Mouse (Mus musculus): ENCODE data around the gene Gm17606. TPM values are rescaled to one million over a fixed set of nuclear protein-coding genes. Genes with fewer than 3 reads are reported as not detected.

Gene Gm17606
- polyA plus RNA-seq, 1 experiment from 2014 or later = not detected

MicroRNAs within 50 kb of the gene (microRNA counts, 519-probe panel; counts per million panel counts)
- not detected for microRNA mmu-miR-686

Small RNA genes lying within 50 kb of the gene (microRNA-seq; reads per million reads assigned to microRNA genes)
- gene Mir686 (ENCODE audit: borderline number of aligned reads) (not detected), gene Mir6948 (ENCODE audit: borderline number of aligned reads) (not detected)

Other genes starting within 250 kb of the Gm17606 start
- gene Slc7a7, start 223.2 kb upstream of the Gm17606 start, polyA plus RNA-seq (2014; fragmentation: Nextera tagmentation; extraction: Ambion mirVana) = 2.9 and 4.6 TPM in 2 replicates
- gene Mrpl52, start 214.0 kb upstream of the Gm17606 start, polyA plus RNA-seq (2014; fragmentation: Nextera tagmentation; extraction: Ambion mirVana) = 214 and 235 TPM in 2 replicates
- 91.1 and 93.2 TPM in 2 replicates for gene Mmp14, start 209.3 kb upstream of the Gm17606 start, polyA plus RNA-seq (2014; fragmentation: Nextera tagmentation; extraction: Ambion mirVana)
- gene Lrp10, start 176.8 kb upstream of the Gm17606 start, polyA plus RNA-seq (2014; fragmentation: Nextera tagmentation; extraction: Ambion mirVana) = 13.9 and 16.2 TPM in 2 replicates
- gene Rem2, start 164.9 kb upstream of the Gm17606 start, polyA plus RNA-seq (2014; fragmentation: Nextera tagmentation; extraction: Ambion mirVana) = 6.5 and 8.0 TPM in 2 replicates
- gene Prmt5, start 123.4 kb upstream of the Gm17606 start, polyA plus RNA-seq (2014; fragmentation: Nextera tagmentation; extraction: Ambion mirVana) = 118 and 121 TPM in 2 replicates
- gene Haus4, start 86.3 kb upstream of the Gm17606 start, polyA plus RNA-seq (2014; fragmentation: Nextera tagmentation; extraction: Ambion mirVana) = 43.4 and 50.2 TPM in 2 replicates
- 28.4 and 31.5 TPM in 2 replicates for gene Ajuba, start 63.4 kb upstream of the Gm17606 start, polyA plus RNA-seq (2014; fragmentation: Nextera tagmentation; extraction: Ambion mirVana)
- gene 4931414P19Rik, start 35.0 kb upstream of the Gm17606 start, polyA plus RNA-seq (2014; fragmentation: Nextera tagmentation; extraction: Ambion mirVana) = 5.1 and 7.7 TPM in 2 replicates
- gene Psmb5, start 22.9 kb upstream of the Gm17606 start, polyA plus RNA-seq (2014; fragmentation: Nextera tagmentation; extraction: Ambion mirVana) = 404 and 462 TPM in 2 replicates
- gene Psmb11, start 19.5 kb upstream of the Gm17606 start, polyA plus RNA-seq (2014; fragmentation: Nextera tagmentation; extraction: Ambion mirVana) = not detected in 2 replicates
- gene Cdh24, start 412 bp downstream of the Gm17606 start, polyA plus RNA-seq (2014; fragmentation: Nextera tagmentation; extraction: Ambion mirVana) = 6.2 and 6.3 TPM in 2 replicates
- gene 1700123O20Rik, start 45.3 kb downstream of the Gm17606 start, polyA plus RNA-seq (2014; fragmentation: Nextera tagmentation; extraction: Ambion mirVana) = 109 and 110 TPM in 2 replicates
- gene Acin1, start 46.0 kb downstream of the Gm17606 start, polyA plus RNA-seq (2014; fragmentation: Nextera tagmentation; extraction: Ambion mirVana) = 122 and 141 TPM in 2 replicates
- 0.11 and 0.17 TPM in 2 replicates for gene Gm29776, start 57.9 kb downstream of the Gm17606 start, polyA plus RNA-seq (2014; fragmentation: Nextera tagmentation; extraction: Ambion mirVana)
- gene Cebpe, start 71.2 kb downstream of the Gm17606 start, polyA plus RNA-seq (2014; fragmentation: Nextera tagmentation; extraction: Ambion mirVana) = 0.17 TPM in 2 replicates
- gene Slc7a8, start 141.0 kb downstream of the Gm17606 start, polyA plus RNA-seq (2014; fragmentation: Nextera tagmentation; extraction: Ambion mirVana) = 2.5 and 5.3 TPM in 2 replicates
- not detected in 2 replicates for gene Rnf212b, start 173.2 kb downstream of the Gm17606 start, polyA plus RNA-seq (2014; fragmentation: Nextera tagmentation; extraction: Ambion mirVana)
- gene Homez, start 230.0 kb downstream of the Gm17606 start, polyA plus RNA-seq (2014; fragmentation: Nextera tagmentation; extraction: Ambion mirVana) = 13.7 and 14.5 TPM in 2 replicates
- 0.33 and 0.34 TPM in 2 replicates for gene Ppp1r3e, start 236.6 kb downstream of the Gm17606 start, polyA plus RNA-seq (2014; fragmentation: Nextera tagmentation; extraction: Ambion mirVana)
- 2.7 and 3.6 TPM in 2 replicates for gene Bcl2l2, start 242.4 kb downstream of the Gm17606 start, polyA plus RNA-seq (2014; fragmentation: Nextera tagmentation; extraction: Ambion mirVana)
- 0.38 TPM in 1 of 2 replicates, not detected in the other for gene Gm20521, start 242.5 kb downstream of the Gm17606 start, polyA plus RNA-seq (2014; fragmentation: Nextera tagmentation; extraction: Ambion mirVana)